Mouse (Mus musculus) MEL (cell line): Measurements from ENCODE around the gene Apol8.

Experiments
- CTCF ChIP-seq, 3 experiments: IDR thresholded peaks in 2 of 3; conservative IDR thresholded peaks in 1 of 3; 2 replicates each; pipeline ENCODE4 v1.5.1; 2011 to 2012; ENCODE audit warnings: low read length in 3 of 3, low read depth in 2 of 3, mild to moderate bottlenecking in 2 of 3, improper control_type of control experiment in 1 of 3, inconsistent platforms in 1 of 3, mixed read lengths in 1 of 3, moderate library complexity in 1 of 3; ENCODE audit not compliant: control insufficient read depth in 1 of 3, insufficient read depth in 1 of 3, poor library complexity in 1 of 3, severe bottlenecking in 1 of 3
- ELF1 ChIP-seq: IDR thresholded peaks from 2 replicates; pipeline ENCODE4 v1.6.1; 2014; ENCODE audit warnings: low read depth, mild to moderate bottlenecking, inconsistent platforms, low read length, improper control_type of control experiment, moderate library complexity
- EP300 ChIP-seq, 2 experiments: IDR thresholded peaks; 2 replicates each; pipeline ENCODE4 v1.6.1; 2011; ENCODE audit warnings: improper control_type of control experiment in 2 of 2, low read length in 2 of 2, low read depth in 1 of 2, mild to moderate bottlenecking in 1 of 2
- GABPA ChIP-seq: IDR thresholded peaks from 2 replicates; pipeline ENCODE4 v1.6.1; 2012; ENCODE audit warnings: low read depth, mild to moderate bottlenecking, inconsistent platforms, low read length, improper control_type of control experiment, moderate library complexity
- UBTF ChIP-seq: IDR thresholded peaks from 2 replicates; pipeline ENCODE4 v1.6.1; 2012; ENCODE audit warnings: low read depth, mild to moderate bottlenecking, inconsistent platforms, low read length, improper control_type of control experiment, moderate library complexity, borderline replicate concordance; ENCODE audit not compliant: insufficient read depth
- ZKSCAN1 ChIP-seq: IDR thresholded peaks from 2 replicates; pipeline ENCODE4 v1.6.1; 2012; ENCODE audit warnings: low read depth, mild to moderate bottlenecking, inconsistent platforms, low read length, improper control_type of control experiment, moderate library complexity
- ZNF384 ChIP-seq: IDR thresholded peaks from 2 replicates; pipeline ENCODE4 v1.6.1; 2012; ENCODE audit warnings: low read depth, mild to moderate bottlenecking, inconsistent platforms, low read length, improper control_type of control experiment

DNA sequence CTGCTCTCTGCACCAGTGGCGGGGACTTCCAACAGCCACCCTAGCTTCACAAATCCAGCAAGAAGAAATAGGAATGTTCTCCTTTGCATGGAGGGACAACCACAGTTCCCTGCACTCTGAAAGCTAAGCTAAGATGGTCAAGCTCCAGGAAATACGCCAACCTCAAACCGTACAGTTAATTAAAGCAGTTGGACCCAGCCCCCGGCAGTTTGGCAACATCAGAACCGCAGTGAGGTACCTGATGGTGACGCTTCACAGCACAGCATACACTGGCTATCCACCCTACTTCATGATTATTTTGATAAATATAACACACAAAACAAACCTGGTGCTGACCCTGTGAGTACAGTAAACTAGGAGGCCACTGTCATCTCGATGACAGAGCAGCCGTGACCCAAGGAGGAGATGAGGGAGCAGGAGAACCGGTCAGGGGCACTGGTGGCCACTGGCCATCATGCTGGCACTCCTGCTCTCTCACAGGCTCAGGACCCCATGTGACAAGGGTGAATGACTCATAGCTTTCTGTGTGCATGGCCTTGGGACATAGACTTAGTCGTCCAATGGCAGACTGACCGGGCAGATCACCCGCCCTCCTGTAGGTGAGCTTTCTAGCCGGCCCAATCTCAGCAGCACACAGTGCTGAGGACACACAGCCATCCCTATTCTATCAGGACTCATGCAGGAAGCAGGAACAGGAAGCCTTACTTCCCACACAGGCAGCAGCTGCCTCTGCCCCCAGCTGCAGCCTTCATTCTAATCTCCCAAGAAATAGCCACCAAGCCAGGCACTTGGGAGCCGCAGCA, 41.0 kb upstream of the Apol8 start:
- no peak for TF ChIP-seq ZNF384
- TF ChIP-seq ZKSCAN1, result no peak
- no peak for TF ChIP-seq CTCF (IDR thresholded peaks at IDR 0.05 in 2 of 3, conservative IDR thresholded peaks at IDR 0.05 in 1 of 3; ENCODE audit: control insufficient read depth in 1 of 3, insufficient read depth in 1 of 3, low read depth in 2 of 3, low read length in 3 of 3, poor library complexity in 1 of 3, severe bottlenecking in 1 of 3)
- TF ChIP-seq EP300 (IDR thresholded peaks at IDR 0.05; ENCODE audit: low read depth in 1 of 2, low read length in 2 of 2), result no peak
- no peak for TF ChIP-seq GABPA
- no peak for TF ChIP-seq ELF1
- TF ChIP-seq UBTF, result no peak
